Mouse (Mus musculus) myocyte (in vitro differentiated cells): ENCODE measurements around the gene Casz1.

Experiments
- CEBPB ChIP-seq: IDR thresholded peaks from 2 replicates; pipeline ENCODE4 v1.6.1; 2011; ENCODE audit warnings: mild to moderate bottlenecking, moderate library complexity; ENCODE audit not compliant: poor library complexity, insufficient read depth, severe bottlenecking
- E2F4 ChIP-seq: IDR thresholded peaks from one replicate; pipeline ENCODE4 v1.6.1; 2011; ENCODE audit warnings: mild to moderate bottlenecking, control low read depth, moderate library complexity; ENCODE audit not compliant: insufficient read depth
- MAX ChIP-seq: IDR thresholded peaks from one replicate; pipeline ENCODE4 v1.6.1; 2011; ENCODE audit warnings: low read depth, mild to moderate bottlenecking, control low read depth
- MYOD1 ChIP-seq, 3 experiments: IDR thresholded peaks; one replicate each; pipeline ENCODE4 v1.6.1; 2011; ENCODE audit warnings: control low read depth in 2 of 3, low read depth in 2 of 3, mild to moderate bottlenecking in 2 of 3, moderate library complexity in 1 of 3; ENCODE audit not compliant: insufficient read length in 2 of 3, control insufficient read depth in 1 of 3
- MYOG ChIP-seq, 3 experiments: IDR thresholded peaks; one replicate each; pipeline ENCODE4 v1.6.1; 2011; ENCODE audit warnings: control low read depth in 2 of 3, low read depth in 2 of 3, mild to moderate bottlenecking in 2 of 3; ENCODE audit not compliant: insufficient read length in 2 of 3, control insufficient read depth in 1 of 3, insufficient read depth in 1 of 3
- POLR2A ChIP-seq: IDR thresholded peaks from one replicate; pipeline ENCODE4 v1.6.1; 2011; ENCODE audit warnings: low read depth, mild to moderate bottlenecking, control low read depth, moderate library complexity; ENCODE audit not compliant: insufficient read length
- POLR2AphosphoS2 ChIP-seq: IDR thresholded peaks from one replicate; pipeline ENCODE4 v1.6.1; 2011; ENCODE audit warnings: low read depth, control low read depth; ENCODE audit not compliant: insufficient read length
- REST ChIP-seq: IDR thresholded peaks from one replicate; pipeline ENCODE4 v1.6.1; 2011; ENCODE audit warnings: mild to moderate bottlenecking, control low read depth, moderate library complexity; ENCODE audit not compliant: insufficient read depth, insufficient read length
- TCF12 ChIP-seq: IDR thresholded peaks from one replicate; pipeline ENCODE4 v1.6.1; 2011; ENCODE audit warnings: mild to moderate bottlenecking, control low read depth; ENCODE audit not compliant: poor library complexity, insufficient read depth, severe bottlenecking
- TCF3 ChIP-seq: IDR thresholded peaks from one replicate; pipeline ENCODE4 v1.6.1; 2011; ENCODE audit warnings: low read depth, control low read depth; ENCODE audit not compliant: insufficient read length
- USF1 ChIP-seq: IDR thresholded peaks from one replicate; pipeline ENCODE4 v1.6.1; 2011; ENCODE audit warnings: low read depth, mild to moderate bottlenecking, control low read depth, moderate library complexity

GRCm38 (mm10) chr4:148816556-148816955 lies 12.3 kb downstream of the Casz1 start:
- no peak for TF ChIP-seq POLR2A
- TF ChIP-seq MAX = no peak
- no peak for TF ChIP-seq TCF12
- TF ChIP-seq USF1 = no peak
- no peak for TF ChIP-seq TCF3
- no peak for TF ChIP-seq MYOD1 (IDR thresholded peaks at IDR 0.05; ENCODE audit: control insufficient read depth in 1 of 3, insufficient read length in 2 of 3, low read depth in 2 of 3)
- no peak for TF ChIP-seq E2F4
- no peak for TF ChIP-seq REST
- no peak for TF ChIP-seq POLR2AphosphoS2
- no peak for TF ChIP-seq CEBPB
- no peak for TF ChIP-seq MYOG (IDR thresholded peaks at IDR 0.05; ENCODE audit: control insufficient read depth in 1 of 3, insufficient read depth in 1 of 3, insufficient read length in 2 of 3, low read depth in 2 of 3)
